Mouse (Mus musculus): ENCODE results near the gene Anxa6.

- TF ChIP-seq CTCF (IDR thresholded peaks at IDR 0.05; ENCODE audit: borderline replicate concordance, control insufficient read depth, extremely low read depth, insufficient read depth, low read length, poor library complexity) (no peak), POLR2A (IDR thresholded peaks at IDR 0.05; ENCODE audit: control insufficient read depth, extremely low read depth, insufficient read depth, low read length, poor library complexity) (no peak)
Observed at GRCm38 (mm10) chr11:54971365-54972048, 61.7 kb downstream of the Anxa6 start.
